Mouse (Mus musculus): ENCODE results near the gene 4930467E23Rik. TPM values are rescaled to one million over a fixed set of nuclear protein-coding genes. Genes with fewer than 3 reads are reported as not detected.
"Not testable (repeated sequence)": the region's sequence is repeated elsewhere in the genome, so short reads cannot be mapped to it uniquely, and the experiment has no call there.

Gene 4930467E23Rik
- polyA plus RNA-seq, 1 experiment from 2014 or later, result 0.07 TPM

- WGBS, result 77% methylated on average over 4 of the region's 4 CpGs
- H3K27me3 ChIP-seq (replicated peaks; ENCODE audit: insufficient read depth, low read length); H3K4me3 ChIP-seq (ENCODE audit: low read depth, low read length); H3K36me3 ChIP-seq (ENCODE audit: insufficient read depth, low read length); H3K4me1 ChIP-seq (ENCODE audit: insufficient read depth, low read depth, low read length); H3K9me3 ChIP-seq (ENCODE audit: low read length); DNase-seq (ENCODE audit: low spot score); H3K27ac ChIP-seq (ENCODE audit: low read length); H3K4me2 ChIP-seq (replicated peaks; ENCODE audit: low read depth, low read length); ATAC-seq; H3K9ac ChIP-seq (replicated peaks; ENCODE audit: low read depth): not testable (repeated sequence)
Measured at GRCm38 (mm10) chr8:19773461-19773860, 44.1 kb downstream of the 4930467E23Rik start.

GRCm38 (mm10) chr8:19776311-19776710 lies 46.9 kb downstream of the 4930467E23Rik start:
- H3K27me3 ChIP-seq (replicated peaks; ENCODE audit: insufficient read depth, low read length); H3K36me3 ChIP-seq (ENCODE audit: insufficient read depth, low read length); H3K9ac ChIP-seq (replicated peaks; ENCODE audit: low read depth); H3K4me1 ChIP-seq (ENCODE audit: insufficient read depth, low read depth, low read length); H3K4me2 ChIP-seq (replicated peaks; ENCODE audit: low read depth, low read length); H3K9me3 ChIP-seq (ENCODE audit: low read length); H3K4me3 ChIP-seq (ENCODE audit: low read depth, low read length); ATAC-seq; H3K27ac ChIP-seq (ENCODE audit: low read length); DNase-seq (ENCODE audit: low spot score): not testable (repeated sequence)

- ATAC-seq; DNase-seq (ENCODE audit: low spot score); H3K27ac ChIP-seq (ENCODE audit: low read length); H3K36me3 ChIP-seq (ENCODE audit: insufficient read depth, low read length); H3K27me3 ChIP-seq (replicated peaks; ENCODE audit: insufficient read depth, low read length); H3K4me2 ChIP-seq (replicated peaks; ENCODE audit: low read depth, low read length); H3K9me3 ChIP-seq (ENCODE audit: low read length); H3K4me1 ChIP-seq (ENCODE audit: insufficient read depth, low read depth, low read length); H3K9ac ChIP-seq (replicated peaks; ENCODE audit: low read depth); H3K4me3 ChIP-seq (ENCODE audit: low read depth, low read length): not testable (repeated sequence)
- 28% methylated on average over 2 of the region's 2 CpGs for WGBS
Measured at GRCm38 (mm10) chr8:19777500-19777899, 48.1 kb downstream of the 4930467E23Rik start.

GRCm38 (mm10) chr8:19778126-19778525 lies 48.8 kb downstream of the 4930467E23Rik start:
- not testable (repeated sequence) for H3K36me3 ChIP-seq (ENCODE audit: insufficient read depth, low read length); H3K4me3 ChIP-seq (ENCODE audit: low read depth, low read length); H3K27me3 ChIP-seq (replicated peaks; ENCODE audit: insufficient read depth, low read length); H3K9ac ChIP-seq (replicated peaks; ENCODE audit: low read depth); H3K4me2 ChIP-seq (replicated peaks; ENCODE audit: low read depth, low read length); H3K9me3 ChIP-seq (ENCODE audit: low read length); H3K4me1 ChIP-seq (ENCODE audit: insufficient read depth, low read depth, low read length); H3K27ac ChIP-seq (ENCODE audit: low read length); ATAC-seq; DNase-seq (ENCODE audit: low spot score)
- 68% methylated on average over 1 of the region's 1 CpGs for WGBS

- 89% methylated on average over 8 of the region's 8 CpGs for WGBS
- not testable (repeated sequence) for H3K27ac ChIP-seq (ENCODE audit: low read length); H3K9ac ChIP-seq (replicated peaks; ENCODE audit: low read depth)
Measured at GRCm38 (mm10) chr8:19778891-19779290, 49.5 kb downstream of the 4930467E23Rik start.

GRCm38 (mm10) chr8:19780212-19780611 lies 50.8 kb downstream of the 4930467E23Rik start:
- not testable (repeated sequence) for ATAC-seq

More at GRCm38 (mm10) chr8:19778891-19779290, 49.5 kb downstream of the 4930467E23Rik start:
- not testable (repeated sequence) for H3K4me3 ChIP-seq (ENCODE audit: low read depth, low read length); H3K4me2 ChIP-seq (replicated peaks; ENCODE audit: low read depth, low read length); H3K4me1 ChIP-seq (ENCODE audit: insufficient read depth, low read depth, low read length); H3K27me3 ChIP-seq (replicated peaks; ENCODE audit: insufficient read depth, low read length); H3K9me3 ChIP-seq (ENCODE audit: low read length); DNase-seq (ENCODE audit: low spot score); H3K36me3 ChIP-seq (ENCODE audit: insufficient read depth, low read length); ATAC-seq

GRCm38 (mm10) chr8:19780658-19781057 lies 51.3 kb downstream of the 4930467E23Rik start:
- not testable (repeated sequence) for H3K27me3 ChIP-seq (replicated peaks; ENCODE audit: insufficient read depth, low read length); H3K9ac ChIP-seq (replicated peaks; ENCODE audit: low read depth); ATAC-seq; H3K4me2 ChIP-seq (replicated peaks; ENCODE audit: low read depth, low read length); H3K4me1 ChIP-seq (ENCODE audit: insufficient read depth, low read depth, low read length); DNase-seq (ENCODE audit: low spot score); H3K4me3 ChIP-seq (ENCODE audit: low read depth, low read length); H3K27ac ChIP-seq (ENCODE audit: low read length); H3K36me3 ChIP-seq (ENCODE audit: insufficient read depth, low read length); H3K9me3 ChIP-seq (ENCODE audit: low read length)

More at GRCm38 (mm10) chr8:19780212-19780611, 50.8 kb downstream of the 4930467E23Rik start:
- H3K4me2 ChIP-seq (replicated peaks; ENCODE audit: low read depth, low read length); DNase-seq (ENCODE audit: low spot score); H3K9me3 ChIP-seq (ENCODE audit: low read length); H3K27me3 ChIP-seq (replicated peaks; ENCODE audit: insufficient read depth, low read length); H3K27ac ChIP-seq (ENCODE audit: low read length); H3K36me3 ChIP-seq (ENCODE audit: insufficient read depth, low read length); H3K9ac ChIP-seq (replicated peaks; ENCODE audit: low read depth); H3K4me3 ChIP-seq (ENCODE audit: low read depth, low read length); H3K4me1 ChIP-seq (ENCODE audit: insufficient read depth, low read depth, low read length): not testable (repeated sequence)
- WGBS, result 89% methylated on average over 4 of the region's 4 CpGs

- H3K27ac ChIP-seq (ENCODE audit: low read length); H3K4me3 ChIP-seq (ENCODE audit: low read depth, low read length): not testable (repeated sequence)
Measured at GRCm38 (mm10) chr8:19781328-19782114, 52.1 kb downstream of the 4930467E23Rik start.

GRCm38 (mm10) chr8:19782736-19783135 lies 53.4 kb downstream of the 4930467E23Rik start:
- not testable (repeated sequence) for H3K9me3 ChIP-seq (ENCODE audit: low read length); H3K4me3 ChIP-seq (ENCODE audit: low read depth, low read length); H3K36me3 ChIP-seq (ENCODE audit: insufficient read depth, low read length); H3K27me3 ChIP-seq (replicated peaks; ENCODE audit: insufficient read depth, low read length); ATAC-seq; H3K27ac ChIP-seq (ENCODE audit: low read length); DNase-seq (ENCODE audit: low spot score); H3K4me2 ChIP-seq (replicated peaks; ENCODE audit: low read depth, low read length); H3K9ac ChIP-seq (replicated peaks; ENCODE audit: low read depth); H3K4me1 ChIP-seq (ENCODE audit: insufficient read depth, low read depth, low read length)
- 81% methylated on average over 3 of the region's 3 CpGs for WGBS

More at GRCm38 (mm10) chr8:19781328-19782114, 52.1 kb downstream of the 4930467E23Rik start:
- not testable (repeated sequence) for H3K9ac ChIP-seq (replicated peaks; ENCODE audit: low read depth); H3K36me3 ChIP-seq (ENCODE audit: insufficient read depth, low read length); H3K9me3 ChIP-seq (ENCODE audit: low read length); H3K4me2 ChIP-seq (replicated peaks; ENCODE audit: low read depth, low read length); ATAC-seq; H3K4me1 ChIP-seq (ENCODE audit: insufficient read depth, low read depth, low read length); DNase-seq (ENCODE audit: low spot score); H3K27me3 ChIP-seq (replicated peaks; ENCODE audit: insufficient read depth, low read length)
- 82% methylated on average over 3 of the region's 5 CpGs for WGBS
